Mouse (Mus musculus) brain, embryonic 14.5 days (tissue): ENCODE measurements around the gene Mtx1.

Experiments used
- CTCF ChIP-seq: fragments of 200-500 bp; IDR thresholded peaks from 2 replicates; pipeline ENCODE4 v1.5.1; 2012; ENCODE audit warnings: inconsistent platforms, mild to moderate bottlenecking, moderate library complexity, borderline replicate concordance; ENCODE audit not compliant: insufficient read depth, insufficient read length; ENCODE audit errors: extremely low read depth
- POLR2A ChIP-seq: fragments of 200-500 bp; IDR thresholded peaks from 2 replicates; pipeline ENCODE4 v1.6.1; 2012; ENCODE audit warnings: mild to moderate bottlenecking, inconsistent platforms, borderline replicate concordance; ENCODE audit not compliant: poor library complexity, insufficient read depth, insufficient read length, severe bottlenecking; ENCODE audit errors: extremely low read depth

DNA sequence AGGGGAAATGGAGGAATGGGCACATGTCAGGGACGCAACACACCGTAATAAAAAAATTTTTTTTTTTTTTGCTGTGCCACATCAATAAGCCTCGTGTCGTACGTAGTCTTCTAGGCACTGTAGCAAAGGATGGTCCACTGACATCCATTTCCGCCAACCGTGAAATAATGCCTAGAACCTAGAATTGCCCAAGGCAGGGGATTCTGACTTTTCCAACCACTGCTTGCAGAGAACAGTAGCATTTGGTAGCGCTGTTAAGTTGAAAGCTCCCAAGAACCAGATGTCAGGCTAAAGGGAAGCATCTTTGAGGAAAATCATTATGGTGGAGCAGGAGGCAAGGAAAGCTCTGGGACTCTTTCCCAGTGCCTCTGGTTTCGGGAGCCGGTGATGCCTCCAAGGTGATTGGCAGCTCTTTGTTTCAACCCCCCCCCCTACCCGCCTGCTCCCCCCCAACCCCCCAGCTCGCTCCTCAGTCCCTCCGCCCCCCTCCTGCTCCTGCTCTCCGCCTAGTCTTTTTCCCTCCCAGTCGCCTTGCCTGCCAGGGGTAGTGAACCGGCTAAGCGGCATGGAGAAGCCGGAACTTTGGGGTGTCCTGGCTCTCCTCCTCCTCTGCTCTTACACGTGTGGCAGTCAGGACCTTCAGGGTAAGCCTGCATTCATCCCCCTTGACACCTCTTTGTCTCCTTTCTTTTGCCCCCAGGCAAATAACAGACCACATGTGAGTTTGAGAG, 12.0 kb downstream of the Mtx1 start, which contains the start of gene Thbs3:
- TF ChIP-seq POLR2A (no peak), CTCF (no peak)
